ENCODE assay signal across 8 mouse cellular contexts in the genomic region with DNA sequence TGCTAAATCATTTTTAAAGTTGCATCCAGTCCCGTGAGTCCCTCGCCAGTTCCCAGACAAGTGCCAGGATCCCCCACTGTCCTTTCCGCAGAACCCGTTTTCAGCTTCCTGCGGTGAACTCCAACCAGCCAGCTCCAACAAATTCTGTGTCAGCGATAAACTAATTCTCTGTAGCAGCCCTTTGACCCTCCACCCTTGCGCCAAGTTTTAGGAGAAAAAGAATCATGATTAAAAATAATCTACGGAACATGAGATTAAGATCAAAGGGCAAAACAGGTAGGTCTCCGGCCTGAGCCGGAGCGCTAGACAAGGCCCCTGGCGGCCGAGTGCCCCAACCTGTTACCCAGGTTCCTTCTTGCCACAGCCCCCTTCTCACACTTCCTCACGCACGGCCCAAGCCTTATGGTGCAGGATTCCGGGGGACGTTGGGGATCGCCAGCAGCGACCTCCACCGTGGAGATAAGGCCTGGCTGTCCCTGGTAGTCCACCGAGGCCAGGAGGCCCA. TPM values are rescaled to one million over a fixed set of nuclear protein-coding genes. Genes with fewer than 3 reads are reported as not detected.
DNase-seq lines count a peak whose midpoint lies in the region; ATAC-seq and TF ChIP-seq lines count a peak whose summit lies in the region.

No protein-coding gene starts in this region.

- ATAC-seq in hindbrain, embryonic 11.5 days (ENCODE audit: low FRiP score), result peak; percentile 84
- ATAC-seq in liver, embryonic 12.5 days, result peak; percentile 55

- DNase-seq in gastrocnemius, postnatal 4 days (ENCODE audit: low spot score in 2 of 2), result peak; percentile 19 to 27
- DNase-seq in gastrocnemius, postnatal 25 days, result no peak
- no peak for DNase-seq in embryonic facial prominence, embryonic 10.5 days (ENCODE audit: low spot score)
- DNase-seq in hindbrain, embryonic 11.5 days (ENCODE audit: low spot score), result no peak
- no peak for DNase-seq in urinary bladder, postnatal 4 days (ENCODE audit: low spot score in 2 of 2)

- H3K4me3 ChIP-seq in E14TG2a.4 (replicated peaks; ENCODE audit: low read length), result peak overlapping the region; percentile 95
- peak overlapping the region; percentile 74 for H3K4me3 ChIP-seq in embryonic facial prominence, embryonic 10.5 days
- H3K4me3 ChIP-seq in hindbrain, embryonic 11.5 days (ENCODE audit: low read depth, low read length), result peak overlapping the region; percentile 90
- H3K4me3 ChIP-seq in liver, embryonic 12.5 days, result peak overlapping the region; percentile 91
- H3K4me3 ChIP-seq in olfactory bulb, adult 2 months (ENCODE audit: insufficient read depth, low read depth, low read length), result peak overlapping the region; percentile 71

- no peak for TF ChIP-seq CTCF in E14TG2a.4 (conservative IDR thresholded peaks at IDR 0.05; ENCODE audit: low read length)
- TF ChIP-seq CTCF in olfactory bulb, adult 2 months (IDR thresholded peaks at IDR 0.05; ENCODE audit: insufficient read depth, low read depth, low read length), result no peak

- H3K27ac ChIP-seq in embryonic facial prominence, embryonic 10.5 days (replicated peaks), result peak overlapping the region; percentile 96
- H3K27ac ChIP-seq in hindbrain, embryonic 11.5 days (ENCODE audit: low read depth, low read length), result peak overlapping the region; percentile 87
- peak overlapping the region; percentile 97 for H3K27ac ChIP-seq in liver, embryonic 12.5 days
- 0 out of 2 replicates have a peak overlapping the region, but pooled peaks have one; percentile 6 for H3K27ac ChIP-seq in olfactory bulb, adult 2 months (ENCODE audit: insufficient read depth, low read depth, low read length)

- under 1% methylated on average over 21 of the region's 21 CpGs for WGBS in embryonic facial prominence, embryonic 10.5 days
- WGBS in hindbrain, embryonic 11.5 days, result under 1% methylated on average over 21 of the region's 21 CpGs
- WGBS in liver, embryonic 12.5 days (ENCODE audit: insufficient replicate concordance), result 0% methylated on average over 21 of the region's 21 CpGs
- WGBS in olfactory bulb, adult 2 months, result 0% methylated on average over 21 of the region's 21 CpGs

- H3K27me3 ChIP-seq in E14TG2a.4 (ENCODE audit: insufficient read depth, low read length), result no peaks in the 10 kb centered on the region
- H3K27me3 ChIP-seq in embryonic facial prominence, embryonic 10.5 days (replicated peaks; ENCODE audit: low read depth, poor library complexity, severe bottlenecking), result no peaks in the 10 kb centered on the region
- no peaks in the 10 kb centered on the region for H3K27me3 ChIP-seq in hindbrain, embryonic 11.5 days (ENCODE audit: control insufficient read depth, insufficient read depth, low read length)
- H3K27me3 ChIP-seq in liver, embryonic 12.5 days (replicated peaks), result no peaks in the 10 kb centered on the region

- H3K36me3 ChIP-seq in E14TG2a.4 (ENCODE audit: insufficient read depth, low read length), result peaks cover 46% of the 10 kb centered on the region
- H3K36me3 ChIP-seq in embryonic facial prominence, embryonic 10.5 days (replicated peaks), result peaks cover 30% of the 10 kb centered on the region
- H3K36me3 ChIP-seq in hindbrain, embryonic 11.5 days (ENCODE audit: control insufficient read depth, insufficient read depth, low read length), result 0 out of 2 replicates have a peak, but pooled peaks cover 3% of the 10 kb centered on the region
- peaks cover 36% of the 10 kb centered on the region for H3K36me3 ChIP-seq in liver, embryonic 12.5 days

- peaks cover 50% of the 10 kb centered on the region for H3K4me1 ChIP-seq in E14TG2a.4 (replicated peaks; ENCODE audit: low read depth, low read length)
- peaks cover 34% of the 10 kb centered on the region for H3K4me1 ChIP-seq in embryonic facial prominence, embryonic 10.5 days
- peaks cover 5% of the 10 kb centered on the region; the same call in 1 of the 2 replicates for H3K4me1 ChIP-seq in hindbrain, embryonic 11.5 days (replicated peaks; ENCODE audit: control insufficient read depth, insufficient read depth, low read length)
- H3K4me1 ChIP-seq in liver, embryonic 12.5 days, result peaks cover 41% of the 10 kb centered on the region
- H3K4me1 ChIP-seq in olfactory bulb, adult 2 months (ENCODE audit: control insufficient read depth, insufficient read depth, low read length), result no peaks in the 10 kb centered on the region

- TF ChIP-seq POLR2A in olfactory bulb, adult 2 months (IDR thresholded peaks at IDR 0.05; ENCODE audit: insufficient read depth, low read depth, low read length), result no peak

- peak overlapping the region; percentile 62 for H3K4me2 ChIP-seq in hindbrain, embryonic 11.5 days (replicated peaks; ENCODE audit: low read depth, low read length)
- peak overlapping the region; percentile 80 for H3K4me2 ChIP-seq in liver, embryonic 12.5 days

- H3K9ac ChIP-seq in hindbrain, embryonic 11.5 days (ENCODE audit: low read depth, low read length), result peak overlapping the region; percentile 89
- peak overlapping the region; percentile 95 for H3K9ac ChIP-seq in liver, embryonic 12.5 days

- no peaks in the 10 kb centered on the region for H3K9me3 ChIP-seq in E14TG2a.4 (ENCODE audit: low read length)
- no peaks in the 10 kb centered on the region for H3K9me3 ChIP-seq in embryonic facial prominence, embryonic 10.5 days
- no peaks in the 10 kb centered on the region for H3K9me3 ChIP-seq in hindbrain, embryonic 11.5 days (ENCODE audit: control insufficient read depth, low read length)
- H3K9me3 ChIP-seq in liver, embryonic 12.5 days (replicated peaks), result no peaks in the 10 kb centered on the region

RNA-seq across cellular contexts. Expression of a gene that starts 0.5 kb away (rescaled TPM):
- 10 to 100 TPM; 49.8 TPM for total RNA-seq in gastrocnemius, postnatal 4 days (2021)
- 10 to 100 TPM in 1 of 2 experiments, 1 to 10 TPM in 1; 7.8 to 12.2 TPM for total RNA-seq in gastrocnemius, postnatal 25 days (2021)
- polyA plus RNA-seq in embryonic facial prominence, embryonic 10.5 days (2016; fragmentation: Nextera tagmentation; extraction: Ambion mirVana), result 439 and 453 TPM in 2 replicates
- 435 and 453 TPM in 2 replicates for polyA plus RNA-seq in hindbrain, embryonic 11.5 days (2014; fragmentation: Nextera tagmentation; extraction: Ambion mirVana)
- polyA plus RNA-seq in liver, embryonic 12.5 days (2016; fragmentation: Nextera tagmentation; extraction: Ambion mirVana), result 254 and 292 TPM in 2 replicates
- polyA plus RNA-seq in olfactory bulb, adult 2 months (2012; ENCODE audit: insufficient read depth, insufficient read length, low replicate concordance, missing spikeins), result 146 TPM in 1 of 2 replicates, not detected in the other

RNA-seq across cellular contexts. Expression of a gene that starts 13.0 kb away (rescaled TPM):
- total RNA-seq in gastrocnemius, postnatal 4 days (2021), result 1,000 to 10,000 TPM in 1 of 2 experiments, 100 to 1,000 TPM in 1; 963 to 1,014 TPM
- total RNA-seq in gastrocnemius, postnatal 25 days (2021), result 100 to 1,000 TPM; 401 to 432 TPM
- 678 and 708 TPM in 2 replicates for polyA plus RNA-seq in embryonic facial prominence, embryonic 10.5 days (2016; fragmentation: Nextera tagmentation; extraction: Ambion mirVana)
- polyA plus RNA-seq in hindbrain, embryonic 11.5 days (2014; fragmentation: Nextera tagmentation; extraction: Ambion mirVana), result 611 and 623 TPM in 2 replicates
- 565 and 598 TPM in 2 replicates for polyA plus RNA-seq in liver, embryonic 12.5 days (2016; fragmentation: Nextera tagmentation; extraction: Ambion mirVana)
- polyA plus RNA-seq in olfactory bulb, adult 2 months (2012; ENCODE audit: insufficient read depth, insufficient read length, low replicate concordance, missing spikeins), result 1,898 TPM in 1 of 2 replicates, not detected in the other

Comparison
In these comparisons a context has a peak if more than half of its experiments do, and no peak if none do; other contexts are left out.
1. DNase-seq: peak in gastrocnemius, postnatal 4 days (2 of 2); none in gastrocnemius, postnatal 25 days (single experiment), embryonic facial prominence, embryonic 10.5 days (single experiment), hindbrain, embryonic 11.5 days (single experiment) and urinary bladder, postnatal 4 days (0 of 2).
2. H3K27ac ChIP-seq: peak in every context shown above with its lines; median percentile 97 in liver, embryonic 12.5 days; 96 in embryonic facial prominence, embryonic 10.5 days; 87 in hindbrain, embryonic 11.5 days; 6 in olfactory bulb, adult 2 months.
3. Peak in every context shown above with its lines, with median percentiles within 50 percentile points of each other: H3K4me3 ChIP-seq.